Mouse (Mus musculus): ENCODE results near the gene Degs1. TPM values are rescaled to one million over a fixed set of nuclear protein-coding genes. Genes with fewer than 3 reads are reported as not detected.
"Not testable (repeated sequence)": the region's sequence is repeated elsewhere in the genome, so short reads cannot be mapped to it uniquely, and the experiment has no call there.

The Degs1 gene
- polyA plus RNA-seq, 1 experiment, result 4.8 TPM

- H3K9me3 ChIP-seq (ENCODE audit: control insufficient read depth, low read length), result no peaks in the 10 kb centered on the region
- no peaks in the 10 kb centered on the region for H3K4me1 ChIP-seq (ENCODE audit: control insufficient read depth)
- no peak overlapping the region for H3K4me3 ChIP-seq (replicated peaks)
- TF ChIP-seq TAL1 (IDR thresholded peaks at IDR 0.05; ENCODE audit: low read length), result no peak
- H3K27me3 ChIP-seq (ENCODE audit: control insufficient read depth), result no peaks in the 10 kb centered on the region
- no peaks in the 10 kb centered on the region for H3K36me3 ChIP-seq (ENCODE audit: control insufficient read depth)
Observed at GRCm38 (mm10) chr1:182302916-182303315, 20.3 kb upstream of the Degs1 start.

DNA sequence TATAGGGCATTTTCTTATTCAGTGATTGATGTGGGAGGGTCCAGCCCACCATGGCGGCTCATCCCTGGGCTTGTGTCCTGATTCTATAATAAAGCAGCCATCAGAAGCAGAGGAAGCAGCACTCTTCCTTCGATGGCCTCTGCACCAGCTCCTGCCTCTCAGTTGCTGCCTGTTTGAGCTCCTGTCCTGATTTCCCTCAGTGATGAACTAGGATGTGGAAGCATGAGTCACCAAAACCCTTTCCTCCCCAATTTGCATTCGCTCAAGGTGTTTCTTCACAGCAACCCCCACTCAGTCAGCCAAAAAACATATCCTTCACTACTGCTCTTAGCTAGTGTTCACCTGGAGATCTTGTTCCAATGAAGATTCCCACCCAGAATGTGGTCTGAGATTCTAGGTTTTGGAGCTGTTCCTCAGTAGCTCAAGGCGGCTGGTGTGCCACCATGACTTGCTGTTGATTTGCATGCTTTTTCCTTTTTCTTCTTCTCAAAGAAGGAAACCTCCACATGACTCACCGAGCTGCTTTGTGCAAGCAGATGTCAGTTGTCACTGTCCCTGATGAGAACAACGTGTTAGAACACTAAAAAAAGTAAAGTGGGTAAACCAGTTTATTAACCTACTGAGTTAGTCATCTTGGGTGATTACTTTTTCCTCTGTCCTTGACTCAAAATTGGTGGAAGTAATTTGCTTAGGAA, 19.7 kb upstream of the Degs1 start:
- Histone ChIP-seq H3K27me3 (ENCODE audit: control insufficient read depth) (no peaks in the 10 kb centered on the region), H3K36me3 (ENCODE audit: control insufficient read depth) (no peaks in the 10 kb centered on the region), H3K9me3 (ENCODE audit: control insufficient read depth, low read length) (no peaks in the 10 kb centered on the region), H3K4me3 (replicated peaks) (no peak overlapping the region), H3K4me1 (ENCODE audit: control insufficient read depth) (no peaks in the 10 kb centered on the region)
- TF ChIP-seq GATA1 (IDR thresholded peaks at IDR 0.05; ENCODE audit: low read length) (no peak), TAL1 (IDR thresholded peaks at IDR 0.05; ENCODE audit: low read length) (no peak)

GRCm38 (mm10) chr1:182297821-182298220, 15.2 kb upstream of the Degs1 start:
- H3K36me3 ChIP-seq (ENCODE audit: control insufficient read depth), result no peaks in the 10 kb centered on the region
- H3K4me3 ChIP-seq (replicated peaks), result no peak overlapping the region
- no peaks in the 10 kb centered on the region for H3K4me1 ChIP-seq (ENCODE audit: control insufficient read depth)
- no peaks in the 10 kb centered on the region for H3K27me3 ChIP-seq (ENCODE audit: control insufficient read depth)
- peaks cover 3% of the 10 kb centered on the region; the same call in 1 of the 2 replicates for H3K9me3 ChIP-seq (ENCODE audit: control insufficient read depth, low read length)
- TF ChIP-seq TAL1 (IDR thresholded peaks at IDR 0.05; ENCODE audit: low read length), result no peak
- no peak for TF ChIP-seq GATA1 (IDR thresholded peaks at IDR 0.05; ENCODE audit: low read length)

- Histone ChIP-seq H3K4me1 (ENCODE audit: control insufficient read depth) (no peaks in the 10 kb centered on the region), H3K4me3 (replicated peaks) (no peak overlapping the region), H3K27me3 (ENCODE audit: control insufficient read depth) (no peaks in the 10 kb centered on the region), H3K9me3 (ENCODE audit: control insufficient read depth, low read length) (peaks cover 3% of the 10 kb centered on the region; the same call in 1 of the 2 replicates), H3K36me3 (ENCODE audit: control insufficient read depth) (no peaks in the 10 kb centered on the region)
- no peak for TF ChIP-seq GATA1 (IDR thresholded peaks at IDR 0.05; ENCODE audit: low read length)
- no peak for TF ChIP-seq TAL1 (IDR thresholded peaks at IDR 0.05; ENCODE audit: low read length)
Observed at GRCm38 (mm10) chr1:182297246-182297645, 14.6 kb upstream of the Degs1 start.

DNA sequence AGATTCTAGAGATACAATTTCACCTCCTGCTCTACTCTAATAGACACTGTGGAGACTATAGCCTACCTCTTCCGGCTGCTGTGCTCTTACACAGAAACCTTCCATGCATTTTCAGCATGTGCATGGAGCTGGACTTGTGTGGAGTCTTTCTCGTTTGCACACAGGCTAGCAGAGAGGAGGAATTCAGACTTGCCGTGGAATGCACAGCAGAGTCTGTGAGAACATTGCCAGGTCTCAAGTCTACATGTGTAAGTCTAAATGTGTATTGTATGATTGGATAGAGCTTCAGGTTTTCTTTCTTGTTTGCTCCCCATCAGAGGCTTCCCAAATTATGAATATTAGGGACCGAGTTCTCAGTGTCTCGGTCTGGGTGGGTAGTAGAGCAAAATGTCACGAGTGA, 14.2 kb upstream of the Degs1 start:
- TF ChIP-seq TAL1 (IDR thresholded peaks at IDR 0.05; ENCODE audit: low read length) (no peak), GATA1 (IDR thresholded peaks at IDR 0.05; ENCODE audit: low read length) (no peak)
- Histone ChIP-seq H3K4me3 (replicated peaks) (no peak overlapping the region), H3K27me3 (ENCODE audit: control insufficient read depth) (no peaks in the 10 kb centered on the region), H3K9me3 (ENCODE audit: control insufficient read depth, low read length) (peaks cover 3% of the 10 kb centered on the region; the same call in 1 of the 2 replicates), H3K36me3 (ENCODE audit: control insufficient read depth) (no peaks in the 10 kb centered on the region), H3K4me1 (ENCODE audit: control insufficient read depth) (no peaks in the 10 kb centered on the region)

DNA sequence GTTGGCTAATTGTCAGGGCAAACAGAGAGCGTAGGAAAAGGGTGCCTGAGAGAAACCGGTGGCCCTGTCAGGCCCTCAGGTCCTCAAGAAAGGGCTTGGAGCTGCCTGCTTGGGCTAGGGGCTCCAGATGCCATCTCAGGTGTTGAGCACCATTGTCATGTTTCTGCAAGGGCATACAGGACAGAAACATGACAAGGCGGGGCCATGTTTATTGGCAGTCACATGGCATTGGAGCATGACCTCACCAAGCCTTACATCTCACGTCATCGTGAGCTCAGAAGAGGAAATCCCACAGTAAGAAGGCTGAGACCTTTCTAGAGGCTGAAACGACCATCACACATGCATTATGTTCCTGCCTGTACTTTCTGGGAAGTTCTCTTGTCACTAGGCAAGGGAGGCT, 13.5 kb upstream of the Degs1 start:
- Histone ChIP-seq H3K36me3 (ENCODE audit: control insufficient read depth) (no peaks in the 10 kb centered on the region), H3K4me3 (replicated peaks) (no peak overlapping the region), H3K9me3 (ENCODE audit: control insufficient read depth, low read length) (peaks cover 3% of the 10 kb centered on the region; the same call in 1 of the 2 replicates), H3K4me1 (ENCODE audit: control insufficient read depth) (no peaks in the 10 kb centered on the region), H3K27me3 (ENCODE audit: control insufficient read depth) (no peaks in the 10 kb centered on the region)
- TF ChIP-seq GATA1 (IDR thresholded peaks at IDR 0.05; ENCODE audit: low read length) (no peak), TAL1 (IDR thresholded peaks at IDR 0.05; ENCODE audit: low read length) (no peak)

- TF ChIP-seq GATA1 (IDR thresholded peaks at IDR 0.05; ENCODE audit: low read length) (no peak), TAL1 (IDR thresholded peaks at IDR 0.05; ENCODE audit: low read length) (no peak)
- peaks cover 3% of the 10 kb centered on the region; the same call in 1 of the 2 replicates for H3K9me3 ChIP-seq (ENCODE audit: control insufficient read depth, low read length)
- H3K4me1 ChIP-seq (ENCODE audit: control insufficient read depth), result no peaks in the 10 kb centered on the region
- H3K4me3 ChIP-seq (replicated peaks), result no peak overlapping the region
- H3K27me3 ChIP-seq (ENCODE audit: control insufficient read depth), result no peaks in the 10 kb centered on the region
- no peaks in the 10 kb centered on the region for H3K36me3 ChIP-seq (ENCODE audit: control insufficient read depth)
Observed at GRCm38 (mm10) chr1:182292291-182292690, 9.7 kb upstream of the Degs1 start.

DNA sequence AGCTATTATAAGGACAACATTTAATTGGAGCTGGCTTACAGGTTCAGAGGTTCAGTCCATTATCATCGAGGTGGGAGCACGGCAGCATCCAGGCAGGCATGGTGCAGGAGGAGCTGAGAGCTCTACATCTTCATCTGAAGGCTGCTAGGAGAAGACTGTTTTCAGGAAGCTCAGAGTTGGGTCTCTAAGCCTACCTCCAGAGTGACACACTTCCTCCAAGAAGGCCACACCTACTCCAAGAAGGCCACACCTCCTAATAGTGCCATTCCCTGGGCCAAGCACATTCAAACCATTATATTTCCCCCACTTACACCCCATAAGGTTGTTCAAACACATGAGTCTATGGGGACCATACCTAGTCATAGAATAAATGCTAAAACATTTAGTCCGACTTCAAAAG, 8.1 kb upstream of the Degs1 start:
- not testable (repeated sequence) for H3K9me3 ChIP-seq (ENCODE audit: control insufficient read depth, low read length); H3K27me3 ChIP-seq (ENCODE audit: control insufficient read depth); H3K4me1 ChIP-seq (ENCODE audit: control insufficient read depth); H3K36me3 ChIP-seq (ENCODE audit: control insufficient read depth); H3K4me3 ChIP-seq (replicated peaks)

DNA sequence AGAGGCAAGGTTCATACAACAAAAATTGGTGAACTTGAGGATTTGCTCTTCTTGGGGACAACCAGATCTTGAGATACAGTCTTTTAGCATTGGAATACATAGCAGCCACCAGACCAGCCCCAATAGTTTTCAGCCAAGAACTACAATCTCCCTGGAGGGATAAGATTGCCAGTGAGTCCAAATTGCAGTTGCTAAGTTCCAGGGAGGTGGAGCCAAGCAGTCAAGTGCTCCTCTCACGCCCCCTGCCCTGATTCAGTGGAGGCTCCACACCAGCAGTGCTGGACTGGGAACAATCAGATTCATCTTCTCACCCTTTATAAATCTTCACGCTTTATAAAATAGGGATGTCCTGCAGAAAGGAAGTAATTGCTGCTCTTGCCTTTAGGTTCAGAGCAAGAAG, 7.2 kb upstream of the Degs1 start:
- peaks cover 2% of the 10 kb centered on the region for H3K4me1 ChIP-seq (ENCODE audit: control insufficient read depth)
- H3K27me3 ChIP-seq (ENCODE audit: control insufficient read depth), result no peaks in the 10 kb centered on the region
- no peaks in the 10 kb centered on the region for H3K36me3 ChIP-seq (ENCODE audit: control insufficient read depth)
- H3K4me3 ChIP-seq (replicated peaks), result no peak overlapping the region
- no peaks in the 10 kb centered on the region for H3K9me3 ChIP-seq (ENCODE audit: control insufficient read depth, low read length)
- no peak for TF ChIP-seq GATA1 (IDR thresholded peaks at IDR 0.05; ENCODE audit: low read length)
- TF ChIP-seq TAL1 (IDR thresholded peaks at IDR 0.05; ENCODE audit: low read length), result no peak

DNA sequence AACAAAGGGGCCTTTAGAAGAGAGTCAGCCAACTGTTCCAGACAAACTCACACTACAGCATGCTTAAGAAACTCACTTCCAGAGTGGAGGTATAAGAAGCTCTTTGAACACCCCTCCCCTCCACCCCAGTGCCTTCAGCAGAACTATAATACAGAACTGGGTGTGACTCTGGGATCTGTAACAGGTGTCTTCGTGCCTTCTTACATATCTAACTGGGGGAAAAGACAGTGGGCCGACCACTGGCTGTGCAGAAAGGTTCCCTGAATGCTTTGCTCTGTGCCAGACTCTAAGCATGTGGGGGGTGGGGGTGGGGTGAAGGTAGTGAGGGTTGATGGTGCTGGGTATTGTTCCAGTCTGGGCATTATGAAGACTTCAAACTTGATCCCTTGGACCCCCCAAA, 6.0 kb upstream of the Degs1 start:
- no peak overlapping the region for H3K4me3 ChIP-seq (replicated peaks)
- H3K27me3 ChIP-seq (ENCODE audit: control insufficient read depth), result no peaks in the 10 kb centered on the region
- peaks cover 10% of the 10 kb centered on the region for H3K4me1 ChIP-seq (ENCODE audit: control insufficient read depth)
- TF ChIP-seq TAL1 (IDR thresholded peaks at IDR 0.05; ENCODE audit: low read length) (no peak), GATA1 (IDR thresholded peaks at IDR 0.05; ENCODE audit: low read length) (no peak)
- no peaks in the 10 kb centered on the region for H3K36me3 ChIP-seq (ENCODE audit: control insufficient read depth)
- no peaks in the 10 kb centered on the region for H3K9me3 ChIP-seq (ENCODE audit: control insufficient read depth, low read length)
